Mouse (Mus musculus) intestine, embryonic 16.5 days (tissue): ENCODE data around the gene Tas1r3. TPM values are rescaled to one million over a fixed set of nuclear protein-coding genes. Genes with fewer than 3 reads are reported as not detected.

Source experiments
- microRNA-seq: library from miRNA; unstranded; fragments of <30 nt; microRNA quantifications from one replicate; pipeline ENCODE4, GENCODE M21; 2016
- polyA plus RNA-seq: library from polyadenylated mRNA; unstranded; fragments of >200 nt; fragmentation: Nextera tagmentation; extraction: Ambion mirVana; gene quantifications from 2 replicates; pipeline ENCODE4 v1.2.1, GENCODE M21; 2015

The Tas1r3 gene
- polyA plus RNA-seq, 1 experiment from 2014 or later, result 0.32 TPM

Small RNAs within 50 kb of the gene (microRNA-seq; reads per million reads assigned to microRNA genes)
- gene Gm22991, result not detected

Other genes with a start within 250 kb of the Tas1r3 start
- 48.4 and 49.8 TPM in 2 replicates for gene Cdk11b, start 238.5 kb downstream of the Tas1r3 start, polyA plus RNA-seq
- not detected in 2 replicates for gene Gm10563, start 218.0 kb downstream of the Tas1r3 start, polyA plus RNA-seq
- 39.6 and 41.3 TPM in 2 replicates for gene Mmp23, start 210.0 kb downstream of the Tas1r3 start, polyA plus RNA-seq
- gene Mib2, start 194.2 kb downstream of the Tas1r3 start, polyA plus RNA-seq, result 18.6 and 18.7 TPM in 2 replicates
- 1.9 and 2.0 TPM in 2 replicates for gene Fndc10, start 169.0 kb downstream of the Tas1r3 start, polyA plus RNA-seq
- gene Ssu72, start 158.6 kb downstream of the Tas1r3 start, polyA plus RNA-seq, result 155 and 163 TPM in 2 replicates
- 0.16 and 0.23 TPM in 2 replicates for gene Tmem240, start 128.6 kb downstream of the Tas1r3 start, polyA plus RNA-seq
- gene Atad3a, start 102.3 kb downstream of the Tas1r3 start, polyA plus RNA-seq, result 142 and 150 TPM in 2 replicates
- 18.9 TPM in 2 replicates for gene Vwa1, start 88.7 kb downstream of the Tas1r3 start, polyA plus RNA-seq
- 0.89 and 1.1 TPM in 2 replicates for gene Tmem88b, start 77.5 kb downstream of the Tas1r3 start, polyA plus RNA-seq
- not detected in 2 replicates for gene Ankrd65, start 72.9 kb downstream of the Tas1r3 start, polyA plus RNA-seq
- gene Mrpl20, start 60.5 kb downstream of the Tas1r3 start, polyA plus RNA-seq, result 210 and 226 TPM in 2 replicates
- 130 and 131 TPM in 2 replicates for gene Ccnl2, start 50.9 kb downstream of the Tas1r3 start, polyA plus RNA-seq
- gene Aurkaip1, start 32.1 kb downstream of the Tas1r3 start, polyA plus RNA-seq, result 180 and 196 TPM in 2 replicates
- gene Mxra8, start 23.7 kb downstream of the Tas1r3 start, polyA plus RNA-seq, result 76.3 and 80.5 TPM in 2 replicates
- 3.7 and 4.7 TPM in 2 replicates for gene Dvl1, start 16.0 kb downstream of the Tas1r3 start, polyA plus RNA-seq
- 23.6 and 24.9 TPM in 2 replicates for gene Cptp, start 6.1 kb upstream of the Tas1r3 start, polyA plus RNA-seq
- 60.0 and 67.1 TPM in 2 replicates for gene Ints11, start 6.2 kb upstream of the Tas1r3 start, polyA plus RNA-seq
- 49.4 and 58.6 TPM in 2 replicates for gene Pusl1, start 28.4 kb upstream of the Tas1r3 start, polyA plus RNA-seq
- gene Acap3, start 28.5 kb upstream of the Tas1r3 start, polyA plus RNA-seq, result 9.8 and 10.8 TPM in 2 replicates
- gene Ube2j2, start 80.5 kb upstream of the Tas1r3 start, polyA plus RNA-seq, result 89.5 and 93.4 TPM in 2 replicates
- gene C1qtnf12, start 99.0 kb upstream of the Tas1r3 start, polyA plus RNA-seq, result 59.9 and 75.4 TPM in 2 replicates
- 11.7 and 12.0 TPM in 2 replicates for gene B3galt6, start 129.3 kb upstream of the Tas1r3 start, polyA plus RNA-seq
- 165 and 171 TPM in 2 replicates for gene Sdf4, start 129.5 kb upstream of the Tas1r3 start, polyA plus RNA-seq
- 0.55 and 0.86 TPM in 2 replicates for gene Tnfrsf4, start 150.5 kb upstream of the Tas1r3 start, polyA plus RNA-seq
- 1.0 and 1.4 TPM in 2 replicates for gene Tnfrsf18, start 162.8 kb upstream of the Tas1r3 start, polyA plus RNA-seq
- 4.2 and 4.7 TPM in 2 replicates for gene Ttll10, start 196.1 kb upstream of the Tas1r3 start, polyA plus RNA-seq
- gene 9430015G10Rik, start 246.6 kb upstream of the Tas1r3 start, polyA plus RNA-seq, result 21.4 and 22.3 TPM in 2 replicates